Mouse (Mus musculus) monocyte, adult 2 months (primary cell): Measurements from ENCODE around the gene Oat.

ENCODE experiments used
- DNase-seq, 2 experiments: peaks; one replicate each; pipeline ENCODE4 v3.0.0; 2022; ENCODE audit warnings: low spot score in 2 of 2, low read depth in 1 of 2

Gene Oat

DNA sequence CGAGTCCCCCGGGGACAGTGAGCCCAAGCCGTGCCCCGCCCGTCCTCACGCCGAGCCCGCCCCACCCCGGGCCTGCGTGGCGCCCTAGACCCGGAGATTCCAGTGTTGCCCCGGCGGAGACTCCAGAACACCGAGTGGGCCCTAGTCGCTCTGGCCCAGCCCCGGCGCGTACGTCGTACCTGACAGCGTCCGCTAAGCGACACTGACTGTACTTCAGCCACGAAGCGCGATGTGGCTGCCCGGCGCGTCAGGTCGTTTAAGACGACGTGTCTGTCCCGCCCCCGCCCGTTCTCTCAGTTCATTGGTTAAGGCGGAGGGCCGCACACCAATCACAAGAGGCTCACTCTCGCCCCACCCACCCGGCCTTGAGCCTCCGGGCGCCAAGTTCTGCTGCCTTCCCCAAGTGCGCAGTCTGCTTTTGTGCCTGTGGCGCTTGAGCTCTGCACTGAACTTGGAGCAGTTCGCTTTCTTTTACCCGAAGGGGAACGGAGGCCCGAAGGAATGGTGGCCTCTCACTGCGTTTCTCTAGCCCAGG, at the start of gene Oat:
TSS of gene Oat (minus strand) at position 283 of the 535 bp plus-strand sequence.
- DNase-seq = peak; percentile 68 to 88

DNA sequence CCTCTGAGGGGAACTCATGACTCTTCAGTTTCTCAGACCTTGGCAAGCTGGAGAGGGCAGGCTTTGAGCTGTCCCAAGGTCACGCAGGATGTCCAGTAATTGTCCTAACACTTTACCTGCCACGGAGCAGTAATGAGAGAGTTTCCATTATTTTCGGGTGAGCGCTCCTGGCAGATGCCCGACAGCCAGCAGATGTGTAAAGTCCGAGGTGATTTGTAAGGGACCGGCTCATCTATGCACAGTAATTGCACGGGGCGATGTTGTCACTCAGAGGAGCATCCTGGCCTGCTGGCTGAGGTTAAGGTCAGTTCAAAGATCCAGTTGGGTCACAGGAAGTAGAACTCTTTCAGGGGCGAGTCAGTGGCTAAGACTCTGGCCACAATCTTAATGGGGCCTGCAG, 48.0 kb upstream of the Oat start:
- no peak for DNase-seq

DNA sequence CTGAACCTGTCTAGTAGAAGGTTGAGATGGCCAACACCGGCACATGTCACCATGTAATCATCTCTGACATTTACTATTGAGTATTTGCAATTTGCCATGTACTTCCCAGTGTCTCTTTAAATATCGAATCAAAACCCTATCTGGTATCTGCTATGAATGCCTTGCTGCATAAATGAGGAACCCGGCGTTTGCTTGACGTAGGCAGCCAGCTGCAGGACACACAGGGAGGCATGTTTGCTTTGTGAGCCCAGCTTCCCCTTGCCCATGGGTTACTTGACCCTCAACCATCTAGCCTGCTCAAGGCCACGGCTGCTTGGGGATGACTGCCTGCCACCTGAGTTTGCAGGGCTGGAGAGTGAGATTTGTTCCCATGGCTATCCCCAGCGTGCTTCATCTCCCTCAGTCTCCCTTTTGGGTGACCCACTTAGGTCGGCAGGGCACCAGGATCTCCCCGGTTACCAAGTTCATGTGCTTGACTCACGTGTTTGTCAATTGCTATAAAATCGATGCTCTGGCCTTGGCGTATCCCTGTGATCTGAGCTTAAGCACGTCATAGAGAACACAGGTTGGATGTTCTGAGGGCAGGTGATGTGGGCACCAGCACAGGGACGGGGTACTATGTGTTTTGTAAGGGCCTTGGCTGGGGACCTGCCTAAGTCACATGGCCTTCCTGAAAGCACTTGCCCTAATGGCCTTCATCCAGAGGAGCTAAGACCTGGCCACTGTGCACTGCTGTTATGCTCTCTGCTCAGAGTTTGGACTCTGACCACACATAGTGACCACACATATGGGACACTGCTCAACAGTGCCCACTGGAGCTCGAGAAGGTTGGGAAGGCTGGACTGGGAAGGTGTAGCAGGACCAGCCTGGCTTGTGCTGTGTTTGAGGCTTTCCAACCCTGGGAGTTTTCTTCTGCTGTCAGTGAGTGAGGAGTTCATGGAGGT, 44.0 kb upstream of the Oat start:
- peak in 1 of 2 experiments; percentile 10 for DNase-seq

DNA sequence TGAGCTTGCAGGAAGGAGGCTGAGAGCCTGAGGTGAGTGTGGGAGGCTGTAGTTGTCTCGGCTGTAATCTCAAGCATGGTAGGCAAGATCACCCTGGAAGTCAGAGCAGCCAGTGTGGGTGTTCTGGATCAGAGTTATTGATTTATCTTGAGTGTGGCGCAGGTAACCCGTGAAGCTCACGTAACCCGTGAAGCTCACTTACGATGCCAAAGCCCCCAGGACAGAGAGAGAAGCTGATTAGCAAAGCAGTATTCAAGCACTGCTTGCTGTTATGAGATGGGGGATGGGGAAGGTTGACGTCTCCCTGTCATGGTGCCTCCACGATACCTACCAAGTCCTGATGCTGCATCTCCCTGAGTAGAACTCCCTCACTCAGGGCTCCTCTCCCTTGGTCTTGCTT, 43.4 kb upstream of the Oat start:
- DNase-seq = no peak

DNA sequence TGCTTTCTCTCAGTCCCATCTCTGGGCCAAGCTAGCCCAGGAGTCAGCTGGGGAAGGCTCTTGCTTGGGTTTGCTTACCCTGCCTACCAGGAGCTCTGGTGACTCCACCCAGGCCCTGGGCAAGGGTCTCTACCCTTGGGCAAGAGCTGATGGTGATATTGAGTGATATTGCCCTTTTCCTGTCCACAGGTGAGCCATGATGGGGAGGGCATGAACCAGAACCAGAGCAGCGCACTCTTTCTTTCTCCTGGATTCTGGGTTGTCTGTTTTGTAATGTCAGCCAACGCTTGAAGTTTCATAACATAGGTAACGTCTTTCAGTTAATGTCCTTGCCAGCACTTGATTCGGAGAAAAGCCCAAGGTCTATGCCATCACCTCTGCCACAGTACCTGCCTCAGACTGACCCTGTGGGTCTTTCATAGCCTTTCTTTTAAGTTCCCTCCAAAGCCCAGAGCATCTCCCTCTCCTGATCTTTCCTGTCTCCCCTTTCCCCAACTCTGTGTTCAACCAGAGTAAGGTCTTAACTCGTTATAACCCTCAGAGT, 40.9 kb upstream of the Oat start:
- DNase-seq = no peak

DNA sequence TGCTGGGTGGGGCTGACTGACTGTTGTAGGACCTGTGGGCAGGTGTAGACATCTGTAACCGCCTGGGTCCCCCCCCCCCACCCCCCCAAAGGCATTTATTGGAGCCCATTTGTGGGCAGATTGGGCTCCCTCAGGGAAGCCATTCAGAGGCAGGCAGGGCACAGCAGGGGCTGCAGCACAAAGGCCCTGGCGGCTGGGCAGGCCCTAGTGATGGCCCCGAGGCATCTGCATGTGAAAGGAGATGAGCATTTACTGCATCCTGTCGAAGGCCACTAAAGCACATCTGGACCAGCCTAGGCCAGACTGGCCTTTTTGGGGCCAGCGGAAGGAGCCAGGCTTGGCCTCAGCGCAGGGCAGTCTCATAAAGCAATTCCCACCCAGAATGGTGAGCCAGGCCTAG, 40.2 kb upstream of the Oat start:
- no peak for DNase-seq

DNA sequence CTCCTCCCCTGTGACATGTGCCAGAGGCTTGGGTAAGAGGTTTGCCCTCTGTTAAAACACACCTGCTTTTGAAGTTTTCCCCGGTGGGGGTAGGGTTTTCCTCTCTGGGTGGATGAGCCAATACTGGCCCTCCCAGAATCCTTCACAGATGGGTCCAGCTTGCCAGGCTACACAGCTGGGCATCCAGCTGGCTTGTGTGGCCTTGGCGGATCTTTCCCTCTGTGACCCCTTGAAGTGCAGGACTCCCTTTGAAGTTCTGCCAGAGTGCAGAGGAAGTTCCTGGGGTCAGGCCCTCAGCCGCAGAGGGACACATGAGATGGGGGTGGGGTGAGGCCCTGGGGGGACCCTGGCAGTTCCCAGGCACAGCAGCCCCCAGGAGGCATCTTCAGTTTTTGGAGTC, 39.1 kb upstream of the Oat start:
- no peak for DNase-seq

DNA sequence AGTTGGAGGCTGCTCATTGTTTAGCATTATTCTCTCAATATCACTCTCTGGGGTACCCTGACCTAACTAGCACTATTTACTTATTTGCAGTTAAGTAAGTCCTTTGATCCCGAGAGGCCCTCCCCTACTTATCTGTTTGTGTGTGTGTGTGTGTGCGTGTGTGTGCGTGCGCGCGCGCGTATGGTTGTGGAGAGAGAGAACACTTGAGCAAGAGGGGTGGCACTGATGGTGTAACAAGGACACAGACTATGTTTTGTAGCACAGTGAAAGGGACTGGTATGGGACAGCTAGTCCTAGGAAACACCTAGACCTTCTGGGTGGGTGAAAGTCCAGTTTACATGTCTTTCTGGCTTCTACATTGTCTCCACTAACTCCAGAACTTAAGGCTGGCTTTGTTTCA, 35.3 kb upstream of the Oat start:
- no peak for DNase-seq

DNA sequence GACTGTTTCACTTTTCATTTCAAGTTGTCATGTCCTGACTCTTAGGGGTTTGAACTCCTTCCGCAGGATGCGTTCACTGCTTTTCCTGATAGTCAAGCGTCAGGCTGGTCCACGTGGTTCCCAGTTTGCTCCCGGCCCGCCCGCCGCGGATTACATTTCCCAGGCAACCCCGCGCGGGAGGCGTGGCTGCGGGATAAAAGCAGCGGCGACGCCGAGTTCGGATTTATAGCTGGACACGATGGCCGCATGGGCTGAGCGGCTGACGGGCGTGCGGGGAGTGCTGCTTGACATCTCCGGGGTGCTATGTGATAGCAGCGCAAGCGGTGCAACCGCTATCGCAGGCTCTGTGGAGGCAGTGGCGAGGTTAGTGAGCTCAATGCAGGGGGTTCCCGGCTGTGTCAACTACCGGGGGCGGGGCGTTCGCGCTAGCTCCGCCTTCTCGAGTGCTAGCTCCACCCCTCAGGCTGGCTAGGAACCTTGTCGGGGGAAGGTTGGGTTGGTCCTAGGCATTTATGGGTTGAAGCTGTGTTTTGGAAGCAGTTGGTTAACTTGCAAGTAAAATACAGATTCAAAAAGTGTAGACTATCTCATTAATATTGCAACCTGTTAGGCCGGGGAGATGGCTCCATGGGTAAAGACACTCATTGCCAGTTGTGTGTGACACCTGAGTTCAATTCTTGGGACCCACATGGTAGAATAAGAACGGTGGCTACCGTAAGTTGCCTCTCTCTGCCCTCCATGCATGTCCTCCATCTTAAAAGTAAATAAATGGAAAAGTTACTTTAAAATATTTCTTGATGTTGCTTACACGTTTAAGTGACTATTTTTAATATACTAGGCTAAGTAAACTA, 34.5 kb upstream of the Oat start, which contains the start of gene Lhpp:
TSS of gene Lhpp (plus strand) at position 171 of the 851 bp plus-strand sequence.
- DNase-seq = peak; percentile 44 to 78

DNA sequence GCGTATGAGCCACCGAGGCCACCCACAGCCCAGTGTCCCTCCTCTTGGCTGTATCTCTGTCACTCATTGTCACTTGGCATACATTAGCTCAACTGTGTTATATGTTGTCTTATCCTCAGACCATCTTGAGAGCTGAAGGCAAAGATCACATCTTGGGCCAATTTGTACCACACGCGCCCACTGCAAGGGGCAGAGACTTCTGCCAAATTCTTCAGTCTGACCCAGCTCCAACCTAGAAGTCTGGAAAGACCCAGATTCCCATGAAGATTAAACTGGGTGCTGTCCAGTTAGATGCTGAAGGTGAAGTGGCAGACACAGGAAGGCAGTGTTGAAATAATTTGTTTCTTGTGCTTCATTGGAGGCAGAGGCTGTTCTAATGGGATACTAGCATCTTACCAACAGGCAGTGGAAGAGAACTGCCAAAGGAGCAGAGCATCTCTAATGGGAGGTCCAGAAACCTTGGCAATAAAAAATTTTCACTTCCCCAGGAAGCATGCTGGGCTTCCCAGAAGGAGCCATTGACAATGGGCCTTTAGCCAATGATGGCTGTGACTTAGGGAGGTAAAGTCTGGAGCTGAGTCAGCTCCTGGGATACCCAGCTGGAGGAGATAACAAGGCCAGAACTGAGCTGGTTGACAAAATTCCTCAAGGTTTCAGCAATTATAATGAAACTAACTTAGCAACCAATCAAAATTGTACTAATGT, 32.3 kb upstream of the Oat start:
- no peak for DNase-seq

DNA sequence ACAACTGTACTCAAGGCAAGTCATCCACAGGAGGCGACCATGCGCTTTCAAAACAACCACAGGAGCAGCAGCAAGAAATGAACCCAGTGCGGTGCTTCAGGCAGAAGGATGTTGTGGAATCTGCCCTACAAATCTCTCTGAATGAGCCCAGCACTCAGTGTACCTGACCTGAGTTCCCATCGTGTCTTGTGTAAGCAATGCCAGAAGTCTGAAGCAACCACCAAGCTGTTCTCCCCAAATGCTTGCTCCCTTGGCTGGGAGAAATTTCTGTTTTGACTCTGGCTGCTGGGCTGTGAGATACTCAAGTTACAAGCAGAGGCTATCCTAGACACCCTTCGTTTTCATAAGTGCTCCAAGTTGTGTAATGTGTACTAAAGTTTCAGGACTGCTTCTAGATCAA, 29.5 kb upstream of the Oat start:
- DNase-seq = no peak

DNA sequence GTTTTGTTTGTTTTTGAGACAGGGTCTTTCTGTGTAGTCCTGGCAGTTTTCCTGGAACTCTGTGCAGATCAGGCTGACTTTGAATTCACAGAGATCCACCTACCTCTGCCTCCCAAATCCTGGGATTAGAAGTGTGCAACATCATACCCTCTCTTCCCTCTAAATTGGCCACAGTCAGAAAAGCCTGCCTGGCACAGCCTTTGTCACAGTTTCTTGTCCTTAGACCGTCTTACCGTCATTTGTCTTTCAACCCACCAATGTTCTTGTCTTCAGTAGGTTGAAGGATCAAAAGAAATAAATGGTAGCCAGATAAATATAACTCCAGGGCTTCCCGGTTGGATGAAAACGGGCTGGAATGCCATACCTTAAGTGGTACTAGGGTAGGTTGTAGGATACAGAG, 28.5 kb upstream of the Oat start:
- no peak for DNase-seq

DNA sequence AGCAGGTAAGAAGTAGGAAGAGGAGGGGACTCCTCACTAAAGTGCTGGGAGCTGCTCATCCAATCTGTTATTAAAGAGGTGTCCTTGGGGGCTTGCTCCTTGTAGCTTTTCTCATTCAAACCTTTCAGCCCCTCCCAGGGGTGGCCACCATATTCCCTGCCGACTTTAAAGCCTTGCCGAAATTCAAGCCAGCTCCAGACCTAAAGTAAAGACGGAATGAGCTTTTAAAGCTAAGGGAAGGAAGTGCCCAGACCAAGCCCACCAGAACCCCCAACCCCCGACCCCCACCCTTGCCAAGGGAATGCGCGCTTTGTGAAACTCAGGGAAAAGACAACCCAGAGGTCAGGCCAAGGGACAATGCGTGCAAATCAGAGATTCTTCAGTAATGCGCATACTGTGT, 24.7 kb upstream of the Oat start:
- no peak for DNase-seq

DNA sequence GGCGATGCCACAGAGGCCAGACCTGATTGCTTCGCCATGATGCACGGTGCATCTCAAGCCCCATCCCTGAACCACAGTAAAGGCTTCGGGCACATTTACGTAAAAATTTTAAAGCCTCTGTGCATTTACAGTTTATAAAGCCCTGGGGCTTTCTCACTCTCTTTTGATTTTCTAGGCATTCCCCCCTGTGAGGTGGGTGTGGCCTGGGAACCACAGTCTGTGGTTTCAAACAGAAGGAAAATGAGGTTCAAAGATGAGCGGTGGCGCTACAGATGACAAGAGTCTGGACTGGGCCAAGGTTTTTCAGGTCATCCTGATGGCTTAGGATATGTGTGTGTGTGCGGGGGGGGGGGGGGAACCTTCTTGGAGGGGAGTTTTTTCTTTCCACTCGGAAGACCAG, 23.8 kb upstream of the Oat start:
- DNase-seq = no peak

DNA sequence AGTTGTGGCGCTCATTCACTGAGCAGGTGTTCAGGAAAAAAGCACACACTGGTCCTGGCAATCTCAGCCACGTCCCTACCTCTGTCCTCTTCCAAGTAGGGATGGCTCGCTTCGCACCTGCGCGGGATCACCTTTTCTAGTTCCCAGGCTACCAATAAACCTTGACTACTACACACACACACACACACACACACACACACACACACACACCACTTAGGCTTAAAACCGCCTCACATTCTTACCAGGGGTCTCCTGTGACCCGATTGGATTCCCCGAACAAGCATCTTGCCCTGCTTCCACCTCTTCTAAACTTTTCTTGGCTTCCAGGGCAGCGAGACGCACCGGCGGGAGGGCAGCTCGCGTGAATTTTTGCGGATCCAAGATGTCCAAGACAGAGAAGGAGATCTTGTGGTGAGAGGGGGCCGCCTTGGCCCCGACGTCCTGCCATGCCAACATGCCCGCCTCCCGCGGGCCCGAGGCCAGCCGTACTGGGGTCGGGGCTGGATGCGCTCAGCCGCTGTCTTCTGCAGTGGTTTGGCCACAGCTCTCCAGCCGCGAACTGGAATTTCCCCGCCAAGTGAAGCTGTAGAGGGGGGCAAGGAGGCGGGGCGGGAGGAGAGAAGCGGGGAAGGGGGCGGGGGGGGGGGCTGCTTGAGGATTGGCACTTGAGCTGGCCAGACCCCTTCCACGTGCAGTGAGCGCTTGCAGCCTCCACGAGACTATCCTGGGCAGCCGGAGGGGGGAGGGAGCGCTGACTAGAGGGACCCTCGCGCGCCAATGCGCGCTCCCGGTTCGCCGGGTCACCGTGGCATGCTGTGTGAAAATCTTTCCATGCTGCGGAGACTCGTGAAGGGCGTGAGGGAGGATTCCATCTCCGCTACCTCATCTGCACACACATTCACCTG, 23.1 kb upstream of the Oat start, which contains the start of gene Nkx1-2:
TSS of gene Nkx1-2 (minus strand) at position 567 of the 905 bp plus-strand sequence.
- DNase-seq = no peak

DNA sequence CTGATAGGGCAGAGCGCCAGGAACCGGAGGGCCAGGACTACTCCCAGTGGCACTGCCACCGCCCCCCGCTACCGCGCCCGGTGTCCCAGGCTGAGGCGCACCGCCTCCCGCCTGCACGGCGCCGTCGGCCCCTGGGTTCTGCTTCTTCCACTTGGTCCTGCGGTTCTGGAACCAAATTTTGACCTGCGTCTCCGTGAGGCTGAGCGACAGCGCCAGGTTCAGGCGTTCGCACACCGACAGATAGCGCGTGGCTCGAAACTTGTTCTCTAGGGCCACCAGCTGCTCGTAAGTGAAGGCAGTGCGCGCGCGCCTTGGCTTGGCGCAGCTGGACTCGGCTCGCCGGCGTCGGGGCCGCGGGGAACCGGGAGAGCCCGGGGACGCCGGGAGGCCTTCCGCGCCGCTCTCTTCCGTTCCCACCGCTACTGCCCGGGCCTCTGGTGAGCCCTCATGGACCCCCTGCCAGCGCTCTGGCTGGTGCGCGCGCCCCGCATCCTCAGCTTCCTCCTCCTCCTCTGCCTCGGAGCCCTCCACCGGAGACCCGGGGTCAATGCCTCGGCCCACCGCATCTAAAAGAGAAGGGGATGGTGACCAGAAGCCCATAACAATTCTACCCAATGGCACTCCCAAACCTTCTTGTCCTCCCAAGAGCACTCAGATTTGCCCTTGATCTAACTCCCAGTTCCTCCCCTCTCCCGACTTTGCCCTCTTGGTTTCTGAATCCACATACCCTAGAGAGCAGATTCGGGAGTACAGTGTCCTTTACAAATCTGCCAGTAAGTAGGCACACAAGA, 21.2 kb upstream of the Oat start:
- no peak for DNase-seq

DNA sequence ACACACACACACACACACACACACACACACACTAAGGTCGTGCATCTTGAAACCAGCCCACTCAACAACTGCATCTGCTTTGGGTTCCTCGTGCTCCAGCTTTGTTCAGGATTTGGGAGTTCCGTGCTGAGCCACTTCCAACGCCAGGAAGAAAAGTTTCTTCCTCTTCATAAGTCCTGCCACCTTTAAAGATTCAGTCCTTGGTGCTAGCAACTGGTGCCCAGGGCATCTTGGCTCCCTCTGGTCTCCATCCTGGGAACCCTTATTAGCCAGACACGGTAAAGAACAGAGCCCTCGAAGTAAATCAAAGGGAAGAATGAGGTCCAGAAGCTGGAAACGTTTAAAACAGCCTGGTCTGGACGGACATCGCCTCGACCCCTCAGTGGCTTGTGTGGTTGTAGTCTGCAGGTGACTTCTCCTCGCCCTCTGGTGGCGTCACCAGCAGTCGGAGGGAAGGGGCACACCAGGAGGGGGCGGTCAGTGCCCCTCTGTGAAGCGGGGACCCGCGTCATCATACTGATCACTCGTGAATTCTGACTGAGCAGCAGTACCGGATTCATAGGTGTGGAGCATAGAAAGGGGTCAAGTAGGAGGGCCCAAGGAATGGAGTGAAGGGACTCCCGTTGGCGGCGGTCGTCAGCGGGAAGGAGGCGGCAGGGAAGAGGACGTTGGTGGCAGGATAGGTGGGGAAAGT, 20.5 kb upstream of the Oat start:
- no peak for DNase-seq

DNA sequence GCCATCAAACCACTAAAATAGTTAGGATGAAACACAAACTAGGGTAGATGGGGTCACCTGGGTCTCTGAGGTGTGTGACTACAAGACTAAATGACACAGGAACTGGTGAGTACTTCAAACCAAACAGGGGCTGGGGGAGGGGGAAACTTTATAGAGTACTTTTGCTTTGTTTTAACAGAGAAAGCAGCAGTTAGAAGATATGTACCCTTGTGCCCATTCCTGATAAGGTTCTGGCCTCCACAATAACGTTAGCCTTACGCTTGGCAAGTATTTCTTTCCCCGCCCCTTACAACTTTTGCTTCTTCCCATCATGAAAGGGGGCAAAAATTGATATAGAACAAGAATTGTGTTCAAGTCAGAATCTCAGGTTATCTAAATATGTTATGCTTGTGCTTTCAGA, 19.6 kb upstream of the Oat start:
- DNase-seq = no peak
